Mouse (Mus musculus): Measurements from ENCODE around the gene Pde4d.

DNA sequence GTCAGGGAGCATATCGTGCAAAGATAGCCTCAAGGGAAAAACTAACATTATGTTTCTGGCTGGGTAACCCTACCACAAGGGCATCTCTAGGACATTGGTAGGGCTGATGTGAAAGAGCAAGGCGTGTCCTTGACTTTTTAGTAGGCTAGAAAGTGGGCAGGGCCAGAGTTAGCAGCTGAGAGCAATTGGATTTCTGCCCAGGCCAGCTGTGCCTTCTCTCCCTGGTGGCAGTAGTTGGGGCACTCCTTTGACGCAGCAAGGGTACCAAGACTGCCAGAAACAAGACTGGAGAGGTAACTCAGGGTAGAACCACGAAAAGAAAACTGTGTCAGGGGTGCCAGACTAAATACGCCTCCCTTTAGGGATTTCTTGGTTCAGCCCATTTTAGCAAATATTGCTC, 1536.1 kb downstream of the Pde4d start:
- no peak for TF ChIP-seq POLR2A (IDR thresholded peaks at IDR 0.05; ENCODE audit: extremely low read depth, insufficient read depth, low read length)
- no peak for TF ChIP-seq CTCF (IDR thresholded peaks at IDR 0.05; ENCODE audit: extremely low read depth, insufficient read depth, low read length)
